Mouse (Mus musculus) urinary bladder, adult 18-20 months (tissue): ENCODE data around the gene Chst8.

Source experiments
- DNase-seq, 2 experiments: peaks; one replicate each; pipeline ENCODE4 v3.0.0; 2022; ENCODE audit warnings: low spot score in 2 of 2, mixed read lengths in 2 of 2

Chst8 gene

DNA sequence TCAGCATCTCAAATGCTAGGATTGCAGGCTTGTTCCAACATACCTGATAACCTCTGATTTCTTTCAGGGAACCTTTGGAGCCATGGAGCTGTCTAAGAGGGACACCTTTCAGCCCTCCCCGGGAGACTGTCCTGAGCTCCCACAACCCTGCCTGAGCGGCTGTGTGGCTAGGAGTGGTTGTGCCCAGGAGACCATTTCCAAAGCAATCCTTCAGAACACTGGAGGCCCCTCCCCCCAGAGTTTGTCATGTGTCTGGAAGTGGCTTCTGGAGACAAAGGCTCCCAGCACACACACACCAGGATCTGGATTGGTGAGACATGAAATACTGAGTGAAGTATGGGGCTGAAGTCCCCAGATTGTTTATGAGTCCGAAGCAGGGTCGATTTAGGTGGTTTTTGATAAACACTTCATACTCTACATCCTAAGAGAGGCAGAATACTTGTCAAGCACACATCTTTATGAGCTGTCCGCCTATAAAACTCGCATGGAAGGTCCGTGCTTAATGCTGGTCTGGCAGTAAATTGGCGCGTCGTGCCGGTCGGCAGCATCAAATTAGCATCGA, 12.5 kb downstream of the Chst8 start:
- DNase-seq, result no peak

DNA sequence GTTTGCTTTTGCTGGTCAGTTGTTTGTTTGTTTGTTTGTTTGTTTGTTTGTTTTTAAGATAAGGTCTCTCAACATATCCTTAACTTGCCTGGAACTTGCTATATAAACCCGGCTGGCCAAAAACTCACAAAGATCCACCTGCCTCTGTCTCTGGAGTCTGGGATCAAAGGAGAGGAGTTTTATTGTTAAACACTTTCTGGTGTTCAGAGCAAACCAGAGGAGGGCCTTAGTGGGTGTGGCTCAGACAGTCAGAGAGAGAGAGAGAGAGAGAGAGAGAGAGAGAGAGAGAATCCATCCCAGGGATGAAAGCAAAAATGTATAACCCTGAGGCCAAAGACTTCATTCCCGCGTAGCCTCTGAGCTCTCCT, 13.1 kb downstream of the Chst8 start:
- DNase-seq, result no peak

DNA sequence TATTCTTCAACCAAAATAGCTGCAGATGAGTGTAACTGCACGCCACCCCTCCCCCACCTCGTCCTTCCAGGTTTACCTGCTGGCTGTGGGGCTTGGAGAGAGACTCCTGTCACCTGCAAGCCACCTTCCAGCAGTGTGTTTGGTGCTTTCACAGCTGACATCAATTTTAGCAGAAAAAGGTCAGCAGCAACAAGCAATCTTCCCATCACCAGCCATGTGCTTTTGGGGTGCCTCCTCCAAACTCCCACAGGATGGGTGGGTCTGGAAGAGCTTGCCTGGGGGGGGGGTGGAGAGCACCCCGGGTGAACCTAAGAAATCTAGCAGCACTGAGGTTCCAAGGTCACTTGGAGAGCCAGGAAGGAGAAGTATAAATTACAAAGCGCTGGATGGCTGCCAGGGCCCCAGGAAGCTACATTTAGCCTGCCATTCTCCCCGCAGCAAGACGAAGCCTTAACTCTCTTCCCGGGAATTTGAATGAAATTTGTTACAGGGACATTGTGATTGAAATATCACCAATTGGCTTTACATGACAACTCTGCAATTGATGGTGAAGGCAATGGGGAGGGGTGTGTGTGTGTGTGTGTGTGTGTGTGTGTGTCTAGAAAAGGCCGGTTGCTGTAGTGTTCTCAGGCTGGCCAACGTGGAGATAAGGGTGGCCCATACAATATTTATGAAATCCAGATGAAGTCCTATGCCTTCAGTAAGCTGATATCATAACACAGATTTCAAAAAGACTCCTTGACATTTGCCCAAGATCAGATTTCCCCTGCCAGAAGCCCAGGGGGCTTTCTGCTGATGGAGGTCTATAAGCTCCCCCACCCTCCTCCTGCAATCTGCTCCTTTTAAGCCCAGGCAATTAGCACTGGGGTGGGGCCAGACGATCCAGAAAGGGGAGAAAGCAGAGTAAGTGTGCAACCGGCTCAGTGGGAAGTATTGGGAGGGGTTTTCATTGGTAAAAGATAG, 13.8 kb downstream of the Chst8 start:
- no peak for DNase-seq

DNA sequence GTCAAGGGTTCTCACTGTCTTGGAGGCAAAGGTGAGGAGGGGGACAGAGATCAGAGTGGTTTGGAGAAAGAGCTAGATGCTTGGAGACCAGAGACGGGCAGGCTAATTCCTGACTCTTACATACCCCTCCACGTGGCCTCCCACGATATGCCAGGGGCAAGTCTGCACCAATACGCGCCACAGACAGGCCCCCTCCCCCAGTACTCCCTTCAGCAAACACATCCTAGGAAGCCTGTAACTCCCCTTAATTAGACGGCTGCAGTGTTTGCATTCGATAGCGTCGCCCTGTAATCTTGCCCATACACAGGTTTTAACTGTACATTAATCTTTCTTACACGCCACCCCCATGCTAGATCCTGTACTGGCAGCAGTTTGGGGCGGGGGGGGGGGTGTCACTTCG, 14.5 kb downstream of the Chst8 start:
- no peak for DNase-seq

DNA sequence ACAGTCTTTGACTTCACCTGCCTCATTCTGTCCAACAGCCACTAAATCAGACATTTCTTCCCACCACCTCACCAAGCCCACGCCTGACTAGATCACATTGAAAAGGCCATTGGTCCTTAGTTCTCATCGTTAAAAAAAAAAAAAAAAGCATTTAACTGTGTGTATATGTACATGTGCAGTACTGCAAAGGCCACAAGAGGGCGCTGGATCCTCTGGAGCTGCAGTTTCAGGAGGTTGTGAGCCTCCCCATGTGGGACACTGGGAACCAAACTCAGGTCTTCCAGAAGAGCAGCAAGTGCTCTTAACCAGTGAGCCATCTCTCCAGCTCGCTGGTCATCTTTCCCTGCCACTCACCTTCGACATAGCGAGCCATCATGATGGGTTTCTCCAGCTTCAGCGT, 22.1 kb downstream of the Chst8 start:
- DNase-seq, result no peak

DNA sequence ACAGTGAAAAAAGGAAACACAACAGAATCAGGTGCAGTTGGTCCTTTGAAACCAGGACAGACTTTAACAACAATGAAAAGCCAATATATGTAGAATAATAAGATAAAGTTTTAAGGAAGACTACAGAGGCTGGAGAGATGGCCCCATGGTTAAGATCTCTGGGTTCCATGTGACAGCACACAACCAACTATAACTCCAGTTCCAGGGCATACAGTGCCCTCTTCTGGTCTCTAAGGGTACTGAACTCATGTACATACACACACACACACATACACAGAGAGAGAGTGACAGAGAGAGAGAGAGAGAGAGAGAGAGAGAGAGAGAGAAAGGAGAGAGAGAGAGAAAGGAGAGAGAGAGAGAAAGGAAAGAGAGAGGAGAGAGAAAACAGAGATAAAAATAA, 25.3 kb downstream of the Chst8 start:
- no peak for DNase-seq

DNA sequence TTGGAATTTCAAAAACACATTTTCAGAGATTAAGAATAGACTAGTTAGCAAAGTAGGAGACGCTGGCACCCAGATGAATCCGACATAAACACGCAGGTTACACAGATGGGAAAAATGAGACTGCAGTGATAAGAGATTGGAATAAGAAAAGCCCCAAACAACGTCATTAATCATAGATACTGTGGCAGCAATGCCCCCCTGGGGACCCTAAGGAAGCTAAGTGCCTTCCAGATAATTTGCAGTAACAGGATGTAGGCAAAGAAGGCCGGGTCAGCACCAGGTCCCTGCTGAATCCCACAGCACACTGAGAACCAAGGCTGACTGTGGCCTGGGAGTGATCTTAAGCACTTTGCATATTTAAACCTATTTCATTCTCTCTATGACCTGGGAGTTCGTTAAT, 27.5 kb downstream of the Chst8 start:
- no peak for DNase-seq

DNA sequence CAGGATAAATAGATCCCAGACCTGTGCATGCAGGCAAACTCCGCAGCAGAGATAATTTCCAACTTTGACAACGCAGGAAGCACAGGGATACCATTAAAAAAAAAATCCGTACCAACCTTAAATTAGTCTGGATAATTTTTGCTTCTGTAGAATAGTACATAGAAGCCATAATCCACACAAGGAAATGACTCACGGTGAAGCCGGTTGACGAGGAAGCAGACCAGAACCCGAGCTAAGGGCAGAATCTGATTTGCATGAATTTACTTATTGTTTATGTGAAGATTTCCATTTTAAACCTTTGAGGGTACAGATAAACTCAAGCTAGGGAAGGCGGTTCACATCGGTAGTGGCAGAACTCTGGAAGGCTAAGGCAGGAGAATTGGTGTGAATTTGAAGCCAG, 28.0 kb downstream of the Chst8 start:
- no peak for DNase-seq

DNA sequence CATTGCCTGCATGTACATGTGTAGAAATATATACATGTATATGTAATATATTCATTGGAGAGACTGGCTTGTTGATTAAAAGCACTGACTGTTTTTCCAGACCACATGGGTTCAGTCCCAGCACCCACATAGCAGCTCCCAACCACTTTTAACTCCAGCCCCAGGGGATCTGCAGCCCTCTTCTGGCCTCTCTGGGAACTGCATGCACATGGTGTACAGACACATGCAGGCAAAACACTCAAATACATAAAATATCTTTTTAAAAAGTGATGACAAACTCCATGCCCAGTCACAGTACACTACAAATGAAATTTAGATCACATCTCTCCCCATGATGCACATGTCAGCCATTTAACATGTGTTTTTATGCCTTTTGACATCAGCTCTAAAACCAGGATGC, 30.5 kb downstream of the Chst8 start:
- no peak for DNase-seq

DNA sequence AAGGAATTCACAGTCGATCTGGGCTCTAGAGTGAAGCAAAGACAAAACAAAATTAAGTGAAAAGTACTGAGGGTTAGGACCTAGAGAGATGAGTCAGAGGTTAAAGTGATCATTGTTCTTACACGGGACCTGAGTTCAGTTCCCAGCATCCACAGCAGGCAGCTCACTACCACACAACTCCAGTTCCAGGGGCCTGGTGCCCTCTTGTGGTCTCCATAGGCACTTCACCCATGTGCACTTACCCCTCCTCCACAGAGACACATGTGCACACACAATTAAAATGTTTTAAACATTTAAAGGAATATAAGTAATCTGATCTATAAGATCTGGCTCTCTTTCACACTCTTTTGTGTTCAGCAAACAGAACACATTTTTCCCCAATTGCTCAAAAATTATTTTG, 31.3 kb downstream of the Chst8 start:
- no peak for DNase-seq

DNA sequence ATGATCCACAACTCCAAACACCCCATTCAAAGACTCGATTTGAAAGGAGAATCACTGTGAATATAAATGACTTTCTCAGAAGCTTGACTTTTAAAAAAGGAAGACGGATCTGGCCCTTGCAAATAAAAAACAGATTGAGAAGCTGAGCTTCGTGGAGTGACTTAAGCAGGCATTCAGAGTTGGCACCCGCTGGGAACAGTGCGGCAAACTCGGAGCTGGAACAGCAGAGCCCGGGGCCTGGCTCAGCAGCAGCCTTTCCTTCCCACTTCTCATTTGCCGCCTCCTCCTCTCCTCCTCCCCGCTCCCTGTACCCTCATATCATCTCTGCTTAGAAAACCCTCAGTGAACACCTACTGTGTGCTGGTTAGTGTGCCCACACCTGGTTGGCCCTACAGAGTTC, 34.1 kb downstream of the Chst8 start:
- no peak for DNase-seq

DNA sequence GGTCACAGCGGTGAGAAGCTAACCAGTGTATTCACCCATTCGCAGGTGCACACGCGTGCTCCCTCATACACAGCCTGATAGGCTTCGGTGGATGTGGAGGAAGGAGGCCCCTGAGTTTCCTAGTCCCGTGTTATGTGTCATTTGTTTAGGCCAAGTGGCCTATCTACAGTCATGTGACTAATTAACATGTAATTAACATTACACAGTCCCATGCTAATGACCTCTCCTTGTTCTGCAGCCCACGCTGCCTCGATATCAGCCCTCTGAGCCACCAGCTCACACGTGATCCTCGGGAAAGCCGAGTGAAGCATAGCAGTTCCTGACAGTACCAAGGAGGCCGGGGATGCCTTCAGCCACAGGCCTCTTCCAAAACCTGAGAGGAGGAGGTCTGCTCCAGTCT, 36.9 kb downstream of the Chst8 start:
- no peak for DNase-seq

DNA sequence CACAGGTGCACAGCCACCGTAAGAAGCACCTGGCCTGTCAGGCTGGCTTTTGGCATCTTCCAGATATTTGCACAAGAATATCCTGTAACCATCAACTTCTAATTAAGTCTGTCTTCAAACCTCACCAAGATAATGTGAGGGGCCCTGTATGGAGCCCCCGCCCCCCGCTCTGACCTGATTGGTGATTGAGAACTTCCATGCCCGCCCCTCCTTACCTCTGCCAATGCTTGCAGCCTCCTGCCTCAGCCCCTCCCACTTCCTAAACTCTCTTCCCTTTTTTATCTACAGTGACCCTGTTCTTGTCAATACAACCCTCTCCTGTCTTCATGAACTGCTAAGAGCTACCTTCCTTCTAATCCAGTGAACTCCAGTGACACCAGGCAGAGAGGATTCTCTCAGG, 37.6 kb downstream of the Chst8 start:
- no peak for DNase-seq

DNA sequence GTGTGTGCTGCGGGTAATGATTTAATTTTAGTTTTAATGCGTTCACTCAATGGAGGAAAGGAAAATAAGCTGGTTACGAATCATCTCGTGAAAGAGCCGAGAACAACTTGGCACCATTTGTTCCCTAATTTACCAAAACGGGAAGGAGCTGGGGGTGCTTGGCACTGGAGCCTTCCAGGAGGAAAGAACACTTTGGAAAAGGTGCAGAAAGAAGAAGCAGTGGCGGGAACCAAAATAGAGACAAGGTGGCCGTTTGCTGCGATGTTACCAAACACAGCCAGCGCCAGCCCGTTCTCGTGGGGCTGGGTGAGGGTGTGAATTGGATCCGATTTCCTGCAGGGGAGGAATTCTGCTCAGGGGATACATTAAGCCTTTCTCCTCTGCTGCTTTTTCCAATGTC, 38.5 kb downstream of the Chst8 start:
- no peak for DNase-seq

DNA sequence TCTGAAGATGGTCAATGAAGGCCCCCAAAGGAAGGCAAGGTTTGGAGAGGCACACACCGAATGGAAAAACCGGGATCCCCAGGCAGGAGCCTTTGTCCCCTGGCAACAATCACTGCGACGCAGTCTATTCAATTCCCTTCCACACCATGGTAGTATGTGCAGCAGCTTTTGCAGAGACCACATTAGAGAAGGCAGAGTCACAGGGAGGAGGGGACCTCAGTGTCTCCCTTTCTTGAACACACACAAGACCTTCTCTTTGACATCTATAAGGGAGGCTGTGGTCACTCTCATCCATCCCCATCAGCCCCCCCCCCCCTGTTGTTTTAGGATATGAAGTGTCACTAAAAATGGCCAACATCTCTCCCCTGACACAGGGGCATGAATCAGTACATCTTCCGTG, 39.2 kb downstream of the Chst8 start:
- no peak for DNase-seq

DNA sequence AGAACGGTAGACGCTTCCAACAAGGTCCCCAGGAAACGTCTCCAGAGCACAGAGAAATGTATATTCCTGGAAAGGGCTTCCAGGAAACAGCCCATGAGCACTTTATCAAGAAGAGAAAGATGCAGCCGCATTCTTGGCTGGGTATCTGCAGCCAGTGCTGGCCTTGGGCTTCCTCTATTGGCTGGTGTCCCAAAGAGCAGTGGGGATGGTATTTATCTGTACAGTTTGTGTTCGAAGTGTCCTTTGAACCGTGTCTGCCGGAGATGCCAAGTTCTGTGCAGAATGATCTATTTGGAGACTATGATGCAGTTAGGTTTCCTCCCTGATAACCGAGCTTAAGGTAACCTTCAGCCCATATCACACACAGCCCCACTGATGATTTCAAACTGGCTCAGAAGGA, 43.0 kb downstream of the Chst8 start:
- no peak for DNase-seq

DNA sequence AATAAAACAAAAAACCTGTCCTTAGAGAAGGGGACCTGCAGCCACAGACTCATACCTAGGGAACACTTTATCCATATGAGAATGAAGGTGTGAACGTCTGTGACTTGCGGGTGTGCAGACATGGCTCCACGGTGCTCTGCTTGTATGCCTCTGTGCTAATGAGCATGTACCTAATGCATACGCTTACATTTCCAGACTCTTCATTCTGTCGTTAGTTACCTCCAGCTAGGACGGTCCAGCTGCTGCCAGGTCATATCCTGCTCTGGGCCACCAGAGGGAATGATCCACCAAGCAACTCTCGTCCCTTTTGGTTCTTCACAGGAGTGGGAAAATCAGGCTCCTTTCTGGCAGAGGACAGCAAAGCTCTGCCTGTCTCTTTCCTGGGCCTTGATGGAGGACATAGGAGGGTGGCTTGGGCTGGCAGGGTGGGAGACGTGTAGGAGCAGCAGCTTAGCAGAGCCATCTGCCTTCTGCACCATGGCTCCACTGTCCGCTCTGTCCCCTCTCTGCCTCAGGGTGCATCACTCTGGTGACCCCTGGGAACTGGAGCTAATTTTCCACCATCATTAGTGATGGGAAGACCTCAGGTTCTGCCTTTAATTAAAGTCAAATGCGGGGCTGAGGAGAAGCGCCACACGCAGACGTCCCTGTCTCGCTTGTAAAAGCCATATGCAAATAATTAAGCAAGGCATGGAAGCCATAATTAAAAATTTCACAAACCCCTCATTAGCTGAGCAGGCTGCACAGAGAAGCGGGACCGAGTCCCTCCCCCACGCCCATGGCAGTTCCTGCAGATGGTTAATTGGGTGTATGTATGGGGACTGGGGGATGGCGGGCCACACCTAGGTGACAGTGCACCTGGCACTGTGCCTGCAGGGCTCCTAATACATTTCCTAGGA, 48.0 kb downstream of the Chst8 start:
- no peak for DNase-seq

DNA sequence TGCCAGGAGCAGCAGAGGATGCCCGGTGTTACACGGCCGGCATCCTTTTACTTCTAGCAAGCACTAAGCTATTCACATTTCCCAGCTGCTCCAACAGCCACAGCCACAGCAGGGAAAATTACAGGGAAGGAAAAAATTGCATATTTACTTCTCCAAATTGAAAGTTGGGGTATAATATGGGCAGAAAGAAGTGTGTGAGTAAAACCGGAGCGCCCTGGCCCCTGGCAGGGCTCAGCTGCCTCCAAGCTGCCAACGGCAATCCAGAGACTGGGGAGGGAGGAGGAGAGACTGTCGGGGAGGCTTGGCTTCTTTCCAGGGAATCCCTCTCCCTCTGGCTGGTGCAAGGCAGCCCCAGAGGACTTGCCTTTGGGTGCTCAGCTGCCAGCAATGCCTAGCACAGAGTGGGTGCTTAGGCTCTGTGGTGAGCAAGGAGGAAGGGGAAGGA, 53.1 kb downstream of the Chst8 start:
- DNase-seq, result no peak

DNA sequence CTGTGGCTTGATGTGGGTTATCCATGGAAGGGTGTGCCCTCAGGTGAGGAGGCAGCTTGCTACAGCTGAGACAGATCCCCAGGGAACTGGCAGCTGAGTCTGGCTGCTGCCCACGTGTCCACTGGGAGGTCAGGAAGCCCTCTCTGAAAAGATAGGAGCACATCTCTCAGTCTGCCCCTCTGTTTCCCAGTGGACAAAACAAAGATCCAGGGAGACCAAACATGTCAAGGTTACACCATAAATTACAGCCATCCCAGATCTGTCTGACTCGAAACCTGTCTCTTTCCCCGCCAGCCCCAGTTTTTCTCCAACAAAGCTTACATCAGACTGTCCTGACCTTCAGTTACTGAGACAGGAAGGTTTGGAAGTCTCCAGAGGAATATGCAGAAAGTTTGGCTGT, 53.8 kb downstream of the Chst8 start:
- no peak for DNase-seq

DNA sequence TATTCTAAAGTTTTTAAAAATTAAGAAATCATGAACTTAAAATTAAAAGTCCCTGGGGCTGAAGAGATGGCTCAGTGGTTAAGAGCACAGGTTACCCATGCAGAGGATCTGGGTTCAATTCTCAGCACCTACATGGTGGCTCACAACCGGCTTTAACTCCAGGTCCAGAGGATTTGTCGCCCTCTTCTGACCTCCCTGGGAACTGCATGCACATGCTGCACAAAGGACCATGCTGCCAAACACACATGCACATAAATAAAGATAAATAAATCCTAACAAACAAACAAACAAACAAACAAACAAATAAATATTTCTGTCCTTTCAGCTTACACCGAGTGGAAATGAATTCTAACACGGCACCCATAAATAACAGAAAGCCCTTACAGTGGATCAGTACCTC, 55.0 kb downstream of the Chst8 start:
- no peak for DNase-seq

DNA sequence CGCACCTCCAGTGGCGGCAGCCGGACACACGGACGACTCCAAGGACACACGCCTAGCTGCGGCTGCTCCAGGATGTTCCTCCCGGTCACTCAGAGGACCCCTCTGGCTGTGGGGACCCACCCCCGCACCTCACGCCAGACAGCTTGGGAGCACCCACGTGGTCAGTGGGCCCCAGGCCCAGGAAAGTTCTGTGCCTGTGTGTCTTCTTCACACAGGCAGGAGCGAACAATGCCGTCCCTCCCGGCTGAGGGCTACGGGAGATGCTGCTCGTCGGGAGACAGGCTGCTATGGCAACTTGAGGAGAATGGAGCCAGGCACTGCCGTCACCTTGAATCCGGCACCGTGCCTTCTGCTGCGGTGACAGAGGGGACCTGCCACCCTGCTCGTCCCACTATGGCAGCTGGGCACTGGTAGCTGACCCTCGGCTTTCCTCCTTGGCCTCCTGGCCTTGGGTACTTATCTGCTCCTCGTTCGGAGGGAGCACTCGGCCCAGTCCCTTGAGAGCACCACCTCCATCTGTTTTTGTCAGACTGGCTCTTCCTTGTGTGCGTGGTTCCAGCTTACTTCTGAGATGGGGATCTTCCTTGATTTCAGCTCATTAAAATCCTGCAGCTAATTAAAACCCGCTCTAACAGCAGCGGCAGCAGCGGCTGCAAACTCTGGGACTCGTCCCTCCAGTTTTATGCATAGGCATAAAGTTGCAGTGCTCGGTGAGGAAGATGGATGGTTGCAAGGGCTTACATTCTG, 59.2 kb downstream of the Chst8 start:
- no peak for DNase-seq
